Mouse (Mus musculus) fibroblast of lung, adult 2 months (primary cell): Measurements from ENCODE around the gene Trpm8.

Experiments
- DNase-seq: peaks from one replicate; pipeline ENCODE4 v3.0.0-alpha.2; 2011; ENCODE audit warnings: low read depth

The Trpm8 gene

GRCm38 (mm10) chr1:88301121-88302014 is 23.9 kb downstream of the Trpm8 start:
- no peak for DNase-seq

DNA sequence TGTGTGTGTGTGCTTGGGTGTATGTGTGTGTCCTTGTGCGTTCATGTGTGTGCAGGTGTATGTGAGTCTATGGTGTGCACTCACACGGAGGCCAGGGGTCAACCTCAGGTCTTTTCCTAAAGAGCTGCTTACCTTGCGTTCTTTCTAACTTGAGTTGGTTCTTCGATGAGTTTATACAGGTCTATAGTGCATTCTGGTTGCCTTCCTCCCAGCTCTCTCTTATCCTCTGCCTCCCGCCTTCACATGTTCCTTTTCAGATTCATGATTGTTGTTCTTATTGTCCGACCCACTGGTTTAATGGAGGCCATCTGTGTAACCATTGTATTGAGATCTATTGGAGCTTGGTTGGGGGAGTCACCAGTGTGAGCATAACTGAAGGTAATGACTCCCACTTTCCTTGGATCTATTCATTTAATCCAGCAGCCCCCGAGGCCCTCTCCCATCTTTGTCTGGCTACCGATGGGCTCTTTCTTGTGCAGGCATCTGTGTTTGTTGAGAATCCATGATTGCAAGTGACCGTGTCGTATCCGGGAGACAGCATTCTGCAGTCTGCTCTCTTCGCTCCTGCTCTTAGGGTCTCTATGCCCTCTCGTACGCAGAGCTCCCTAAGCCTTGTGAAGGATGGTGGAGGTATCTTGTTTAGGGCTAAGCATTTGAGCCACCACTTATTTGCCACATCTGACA is 24.7 kb downstream of the Trpm8 start:
- DNase-seq, result no peak

DNA sequence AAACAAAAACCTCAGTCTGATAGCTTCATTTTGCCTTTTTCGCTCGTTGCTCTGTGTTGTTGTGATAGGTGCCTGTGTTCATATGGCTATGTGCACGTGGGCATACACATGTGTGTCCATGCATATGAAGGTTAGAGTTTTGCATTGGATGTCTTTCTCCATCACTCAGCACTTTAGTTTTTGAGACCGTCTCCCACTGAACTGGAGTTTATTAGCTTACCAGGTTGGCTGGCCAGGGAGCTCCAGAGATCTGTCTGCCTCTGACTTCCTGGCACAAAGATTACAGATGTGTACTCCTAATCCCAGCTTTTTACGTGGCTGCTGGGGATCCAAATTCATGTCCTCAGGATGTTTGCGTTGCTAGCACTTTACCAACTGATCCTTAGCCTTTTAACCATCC is 26.3 kb downstream of the Trpm8 start:
- DNase-seq, result no peak

- DNase-seq, result no peak
Measured at GRCm38 (mm10) chr1:88304261-88304985, 27.0 kb downstream of the Trpm8 start.

DNA sequence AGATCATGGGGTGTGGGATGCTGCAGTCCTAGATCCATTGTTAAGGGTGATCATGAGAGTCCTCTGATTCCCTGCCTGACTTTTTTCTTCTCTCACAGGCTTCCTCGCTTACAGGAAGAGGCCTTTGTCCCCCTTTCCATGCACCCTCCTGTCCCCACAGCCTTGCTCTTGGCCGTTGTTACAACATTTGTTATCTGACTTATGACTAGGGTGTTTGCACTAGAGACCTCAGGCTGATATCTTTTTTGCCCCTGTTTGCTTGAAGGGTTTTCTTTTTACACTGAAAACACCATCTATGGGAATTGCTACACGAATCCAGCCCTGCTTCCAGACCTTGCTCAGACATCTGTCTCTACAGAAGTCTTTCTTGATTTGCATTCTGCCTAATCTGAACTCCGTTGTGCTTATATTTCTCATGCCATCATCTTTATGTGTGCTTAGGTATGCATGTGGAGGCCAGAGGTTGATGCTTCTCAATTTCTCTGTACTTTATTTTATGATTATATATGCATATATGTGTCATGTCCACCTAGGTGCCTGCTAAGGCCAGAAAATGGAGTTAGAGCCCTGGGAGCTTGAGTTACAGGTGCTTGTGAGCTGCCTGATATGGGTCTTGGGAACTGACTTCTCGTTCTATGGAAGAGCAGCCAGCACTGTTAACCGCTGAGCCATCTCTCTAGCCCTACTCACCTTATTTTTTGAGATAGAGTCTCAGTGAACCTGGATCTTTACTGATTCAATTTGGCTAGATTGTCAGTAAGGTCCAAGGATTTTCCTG is 27.7 kb downstream of the Trpm8 start:
- DNase-seq, result no peak

DNA sequence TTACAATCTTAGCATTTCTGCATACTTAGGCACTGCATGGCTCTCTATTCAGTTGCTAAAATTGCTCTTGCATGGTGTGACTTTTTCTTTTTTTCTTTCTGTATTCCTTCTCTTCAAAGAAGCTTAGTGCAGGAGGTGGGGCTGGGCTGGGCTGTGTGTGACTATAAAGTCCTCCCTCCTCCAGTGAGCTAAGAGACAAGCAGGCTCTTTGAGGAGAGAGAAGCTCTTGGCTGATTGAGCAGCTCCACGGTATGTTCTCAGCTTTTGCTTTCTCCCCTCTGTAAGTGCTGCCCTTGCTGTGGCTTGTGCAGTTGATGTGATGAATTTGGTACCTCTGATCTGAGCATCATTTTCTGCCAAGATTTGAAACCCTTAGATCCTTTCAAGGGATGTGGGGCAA is 29.1 kb downstream of the Trpm8 start:
- no peak for DNase-seq

DNA sequence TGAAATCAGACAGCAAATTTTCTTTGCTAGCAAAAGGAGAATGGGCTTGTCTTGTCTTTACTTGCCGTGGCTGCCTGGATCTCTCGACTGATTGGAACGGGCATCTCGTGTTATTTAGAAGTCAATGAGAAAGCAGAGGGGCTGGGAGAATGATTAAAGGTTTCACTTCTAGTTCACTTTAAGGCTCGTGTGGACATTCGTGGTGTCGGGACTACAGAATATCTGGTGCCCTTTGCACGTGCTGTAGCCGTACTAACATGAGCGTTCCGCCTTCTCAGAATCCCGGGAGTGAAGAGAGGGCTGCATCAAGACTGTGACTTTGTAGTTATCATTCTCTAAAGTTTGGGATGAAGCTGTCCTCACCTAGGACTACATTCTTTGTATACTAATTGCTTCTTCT is 29.7 kb downstream of the Trpm8 start:
- DNase-seq, result no peak

DNA sequence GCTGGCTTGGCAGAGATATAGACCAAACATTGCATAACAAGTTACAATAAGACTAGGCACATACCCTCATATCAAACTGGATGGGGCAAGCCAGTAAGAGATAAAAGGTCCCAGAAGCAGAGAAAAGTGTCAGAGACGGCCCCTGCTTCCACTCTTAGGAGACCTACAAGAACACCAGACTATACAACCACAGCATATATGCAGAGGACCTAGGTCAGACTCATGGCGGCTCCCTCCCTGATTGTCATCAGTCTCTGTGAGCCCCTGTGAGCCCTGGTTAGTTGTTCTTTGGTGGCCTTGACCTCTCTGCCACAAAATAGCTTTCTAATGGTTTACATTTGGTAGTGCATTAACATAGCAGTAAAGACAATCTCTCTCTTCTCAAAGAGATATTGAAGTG is 31.6 kb downstream of the Trpm8 start:
- DNase-seq, result no peak

DNA sequence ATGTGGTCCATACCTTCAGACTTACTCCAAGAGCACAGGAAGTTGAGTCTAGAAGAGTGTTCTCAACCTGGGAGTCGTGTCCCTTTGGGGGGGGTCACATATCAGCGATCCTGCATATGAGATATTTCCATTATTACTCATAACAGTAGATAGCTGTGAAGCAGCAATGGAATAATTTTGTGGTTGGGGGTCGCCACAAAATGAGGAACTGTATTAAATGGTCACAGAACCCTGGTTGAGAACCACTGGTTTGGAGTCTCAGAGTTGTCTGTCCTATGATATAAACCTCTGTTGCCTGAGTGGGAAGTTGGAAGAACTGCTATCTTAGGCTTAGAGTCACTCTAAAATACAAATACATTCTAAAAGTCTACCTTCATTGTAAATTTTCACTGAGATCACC is 32.4 kb downstream of the Trpm8 start:
- DNase-seq, result no peak

DNA sequence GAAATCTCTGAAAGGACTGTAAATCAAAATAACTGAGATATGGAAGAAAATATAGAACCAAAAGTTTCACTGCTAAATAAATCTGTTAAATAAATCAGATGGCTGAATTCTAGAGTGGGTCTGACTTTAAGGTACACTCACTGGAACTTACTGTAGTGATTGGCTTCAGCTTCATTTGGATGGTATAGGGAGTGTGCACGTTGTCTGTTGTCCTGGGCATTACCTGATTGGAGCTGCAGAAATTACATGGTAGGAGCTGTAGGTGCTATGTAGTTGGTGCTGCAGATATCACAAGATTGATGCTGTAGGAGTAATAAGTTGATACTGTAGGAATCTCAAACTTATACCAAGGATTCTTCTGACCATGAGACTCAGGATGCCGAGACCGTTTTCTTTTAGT is 32.9 kb downstream of the Trpm8 start:
- no peak for DNase-seq

- DNase-seq, result no peak
Measured at GRCm38 (mm10) chr1:88317279-88317678, 39.8 kb downstream of the Trpm8 start.

DNA sequence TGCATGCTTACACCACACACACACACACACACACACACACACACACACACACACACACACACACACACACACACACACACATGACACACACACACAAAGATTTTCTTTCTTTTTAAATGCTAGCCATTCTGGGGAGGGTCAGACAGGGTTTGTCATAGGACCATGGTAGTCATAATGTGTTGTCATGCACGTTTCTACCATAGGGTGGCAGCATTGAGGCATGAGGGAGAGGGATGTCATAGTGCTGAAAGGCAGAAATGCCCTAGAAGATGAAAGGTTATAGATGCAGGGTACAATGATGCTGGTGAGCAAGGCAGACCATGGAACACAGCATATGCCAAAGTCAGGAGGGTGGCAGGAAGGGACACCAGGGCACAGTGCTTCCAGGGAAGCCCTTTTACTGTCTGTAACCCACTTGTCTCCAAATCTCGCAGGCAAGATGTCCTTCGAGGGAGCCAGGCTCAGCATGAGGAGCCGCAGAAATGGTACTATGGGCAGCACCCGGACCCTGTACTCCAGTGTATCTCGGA is 41.1 kb downstream of the Trpm8 start:
- DNase-seq, result no peak

DNA sequence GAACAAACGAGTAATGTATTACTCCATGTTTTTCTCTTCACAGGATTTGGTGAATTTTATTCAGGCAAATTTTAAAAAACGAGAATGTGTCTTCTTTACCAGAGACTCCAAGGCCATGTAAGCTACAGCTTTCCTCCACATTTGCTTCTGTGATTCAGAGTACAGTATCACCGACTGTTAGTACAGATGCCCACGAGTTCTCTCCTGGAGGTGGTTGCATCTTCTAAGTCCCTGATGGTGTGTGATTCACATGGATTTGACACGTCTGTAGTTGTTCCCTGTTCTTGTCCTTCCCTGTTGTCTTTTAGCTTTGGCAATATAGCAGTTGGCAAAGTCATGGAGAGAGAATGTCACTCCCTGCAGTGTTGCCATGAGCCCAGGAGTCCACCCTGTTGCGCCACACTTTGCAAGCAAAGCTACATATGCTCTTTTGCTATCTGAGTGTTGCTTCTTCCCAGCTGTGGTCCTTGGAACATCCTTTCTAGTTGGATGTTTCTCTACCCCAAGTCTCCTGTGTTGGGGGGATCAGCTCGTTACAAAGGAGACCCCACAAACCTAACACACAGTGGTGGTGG is 43.4 kb downstream of the Trpm8 start:
- no peak for DNase-seq

GRCm38 (mm10) chr1:88322146-88322545 is 44.7 kb downstream of the Trpm8 start:
- no peak for DNase-seq

DNA sequence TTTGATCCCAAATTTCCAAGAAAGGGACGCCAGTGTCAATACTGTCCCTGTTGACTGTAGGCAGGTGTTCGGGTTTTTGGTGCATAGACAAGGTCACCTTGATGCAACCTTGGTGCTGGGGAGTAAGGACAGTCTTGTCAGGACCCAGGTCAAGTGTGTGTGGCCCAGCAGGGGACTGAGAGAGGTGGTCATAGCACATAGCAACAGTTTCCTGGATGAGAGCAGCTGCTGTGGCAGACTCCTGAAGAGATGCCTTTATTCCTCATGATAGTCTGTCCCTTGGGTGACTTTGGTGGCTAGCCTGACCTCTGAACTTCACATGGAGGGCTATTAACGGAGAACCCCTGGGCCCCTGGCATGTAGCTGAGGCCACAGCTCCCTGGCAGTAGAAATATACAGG is 45.6 kb downstream of the Trpm8 start:
- no peak for DNase-seq

DNA sequence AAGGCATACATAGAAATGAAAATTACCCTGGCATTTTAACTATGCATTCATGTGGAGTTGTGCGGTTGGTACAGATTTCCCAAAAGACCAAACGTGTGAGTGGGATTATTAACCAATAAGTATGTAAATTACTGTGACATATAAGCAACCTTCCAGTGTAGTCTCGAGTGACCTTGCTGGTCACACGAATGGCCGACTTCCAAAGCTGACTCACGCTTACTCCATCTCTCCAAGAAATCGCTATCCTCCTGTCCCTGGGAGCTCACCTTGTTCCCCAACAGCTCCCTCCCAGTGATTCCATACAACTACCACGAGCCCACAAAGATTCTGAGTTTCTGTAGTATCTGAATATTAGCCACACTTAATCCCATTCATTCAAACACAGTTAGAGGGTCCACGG is 62.0 kb downstream of the Trpm8 start:
- no peak for DNase-seq

DNA sequence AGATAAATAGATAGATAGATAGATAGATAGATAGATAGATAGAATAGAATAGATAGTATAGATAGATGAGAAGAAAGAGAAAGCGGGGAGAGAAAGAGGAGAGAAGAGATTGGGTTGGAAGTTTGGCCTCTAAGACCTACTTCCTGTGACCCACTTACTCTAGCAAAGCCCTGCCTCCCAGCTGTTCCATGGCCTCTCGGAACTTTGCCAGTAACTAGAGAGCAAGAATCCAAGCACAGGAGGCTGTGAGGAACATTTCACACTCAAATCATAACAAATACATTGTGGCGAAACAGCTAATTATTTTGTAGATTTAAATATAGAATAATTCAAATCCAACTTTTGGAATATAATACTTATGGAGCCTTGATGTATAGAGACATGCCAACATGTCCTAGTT is 65.2 kb downstream of the Trpm8 start:
- no peak for DNase-seq

DNA sequence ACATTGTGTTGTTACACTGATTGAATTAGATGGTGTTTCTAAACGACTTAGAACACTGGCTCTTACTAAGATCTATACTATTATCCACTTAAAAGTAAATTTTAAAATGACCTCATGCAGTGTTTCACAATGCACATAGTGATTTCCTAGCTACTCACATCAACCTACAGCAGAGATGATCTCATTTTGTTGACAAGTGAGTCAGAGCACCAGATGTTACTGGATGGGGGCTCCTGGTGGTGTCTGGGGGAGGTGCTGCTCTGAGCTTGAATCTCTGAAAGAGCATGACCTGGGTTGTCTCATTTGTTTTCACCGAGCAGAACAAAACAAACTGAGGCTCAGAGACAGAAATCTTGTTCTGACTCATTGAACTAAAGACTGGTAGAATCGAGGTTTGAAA is 68.1 kb downstream of the Trpm8 start:
- DNase-seq, result peak; percentile 35

DNA sequence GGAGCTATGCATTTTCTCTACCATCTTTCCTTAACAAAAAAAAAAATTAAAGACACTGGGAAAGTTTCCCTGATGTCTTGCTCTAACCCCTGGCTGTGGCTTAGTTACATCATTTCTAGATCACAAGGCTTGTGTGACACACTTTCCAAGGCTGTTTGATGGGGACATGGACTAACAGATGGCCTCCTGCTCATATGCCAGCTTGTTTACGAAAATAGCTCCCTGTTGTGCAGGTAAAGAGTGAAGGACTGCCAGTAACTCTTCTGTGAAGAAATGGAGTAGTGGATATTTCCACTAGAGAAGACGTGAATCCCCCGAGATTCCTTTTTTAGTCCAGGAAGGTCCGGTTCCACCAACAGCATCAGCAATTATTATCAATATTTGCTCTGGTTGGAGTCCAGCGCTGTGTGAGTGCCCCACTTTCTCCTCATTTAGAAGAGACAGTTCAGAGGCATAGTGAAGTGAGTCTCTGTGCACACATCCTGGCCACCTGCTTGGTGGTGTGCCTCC is 71.1 kb downstream of the Trpm8 start:
- DNase-seq, result no peak

DNA sequence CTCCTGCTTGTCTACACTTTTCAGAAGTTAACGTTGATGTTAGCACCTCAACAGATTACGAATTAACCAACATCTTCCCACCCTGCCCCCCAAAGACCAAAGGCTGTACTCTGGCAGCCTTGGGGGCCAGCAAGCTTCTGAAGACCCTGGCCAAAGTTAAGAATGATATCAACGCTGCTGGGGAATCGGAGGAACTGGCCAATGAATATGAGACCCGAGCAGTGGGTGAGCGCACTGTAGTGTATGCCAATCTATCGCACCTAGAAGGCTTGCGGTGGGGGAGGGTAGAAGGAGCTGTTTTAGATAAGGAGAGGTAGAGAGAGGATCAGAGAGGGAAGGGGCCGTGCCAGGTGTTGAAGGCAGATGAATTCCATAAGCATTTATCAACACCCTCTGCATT is 73.3 kb downstream of the Trpm8 start:
- no peak for DNase-seq

DNA sequence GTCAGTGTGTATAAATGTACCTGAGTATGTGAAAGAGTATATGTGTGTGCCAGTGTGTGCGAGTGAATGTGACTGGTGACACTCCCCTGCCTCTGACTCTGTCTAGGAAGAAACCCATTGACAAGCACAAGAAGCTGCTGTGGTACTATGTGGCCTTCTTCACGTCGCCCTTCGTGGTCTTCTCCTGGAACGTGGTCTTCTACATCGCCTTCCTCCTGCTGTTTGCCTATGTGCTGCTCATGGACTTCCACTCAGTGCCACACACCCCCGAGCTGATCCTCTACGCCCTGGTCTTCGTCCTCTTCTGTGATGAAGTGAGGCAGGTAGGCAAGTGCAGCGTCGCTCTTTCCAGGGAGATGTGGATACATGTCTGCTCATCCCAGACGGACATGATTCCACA is 77.6 kb downstream of the Trpm8 start:
- no peak for DNase-seq
